Mouse (Mus musculus) kidney, embryonic 15.5 days (tissue): ENCODE measurements at regions not wholly inside any gene's neighbourhood (a gene's known extent, or its start where the extent isn't known, plus 50 kb on each side); places are given as distances from the start of the nearest gene placed in this dataset.

Experiments used
- ATAC-seq: fragments of 200-750 bp; cut with Nextera tagmentation; replicated peaks from 2 replicates; pipeline ENCODE4 v1.8.0; 2017; ENCODE audit warnings: moderate TSS enrichment; ENCODE audit not compliant: low FRiP score
- H3K27ac ChIP-seq: fragments of 300-500 bp; sonication (generic); 2 replicates; pipeline ENCODE4 v1.5.1; 2015; ENCODE audit warnings: mild to moderate bottlenecking, inconsistent platforms
- H3K27me3 ChIP-seq: fragments of 300-500 bp; sonication (generic); 2 replicates; pipeline ENCODE4 v1.6.1; 2015; ENCODE audit warnings: inconsistent platforms
- H3K36me3 ChIP-seq: fragments of 300-500 bp; sonication (generic); 2 replicates; pipeline ENCODE4 v1.6.1; 2015; ENCODE audit warnings: inconsistent platforms
- H3K4me1 ChIP-seq: fragments of 300-500 bp; sonication (generic); 2 replicates; pipeline ENCODE4 v1.6.1; 2015; ENCODE audit warnings: inconsistent platforms
- H3K4me2 ChIP-seq: fragments of 300-500 bp; sonication (generic); 2 replicates; pipeline ENCODE4 v1.6.1; 2015; ENCODE audit warnings: moderate library complexity, mild to moderate bottlenecking, inconsistent platforms
- H3K4me3 ChIP-seq: fragments of 300-500 bp; sonication (generic); replicated peaks from 2 replicates; pipeline ENCODE4 v1.5.1; 2015; ENCODE audit warnings: mild to moderate bottlenecking, inconsistent platforms
- H3K9ac ChIP-seq: fragments of 300-500 bp; sonication (generic); 2 replicates; pipeline ENCODE4 v1.6.1; 2015; ENCODE audit warnings: mild to moderate bottlenecking, inconsistent platforms
- H3K9me3 ChIP-seq: fragments of 300-500 bp; sonication (generic); replicated peaks from 2 replicates; pipeline ENCODE4 v1.6.1; 2016; ENCODE audit warnings: inconsistent platforms
- WGBS: fragments of 180-500 bp; shearing (Covaris S2); methylation state at CpG from one replicate; pipeline ENCODE4 v1.1.7; 2015; ENCODE audit warnings: mixed read lengths; 5-methylcytosine and 5-hydroxymethylcytosine counted together

GRCm38 (mm10) chr3:141279041-141279554, 66.9 kb upstream of the Pdha2 start:
- H3K9me3 ChIP-seq = no peaks in the 10 kb centered on the region
- no peak overlapping the region for H3K4me2 ChIP-seq
- no peak overlapping the region for H3K4me3 ChIP-seq
- H3K27ac ChIP-seq = no peak overlapping the region
- no peaks in the 10 kb centered on the region for H3K4me1 ChIP-seq
- H3K9ac ChIP-seq = no peak overlapping the region
- ATAC-seq = no peak
- H3K27me3 ChIP-seq = no peaks in the 10 kb centered on the region
- no peaks in the 10 kb centered on the region for H3K36me3 ChIP-seq
- WGBS = 85% methylated on average over 7 of the region's 7 CpGs

- ATAC-seq = no peak
- no peaks in the 10 kb centered on the region for H3K36me3 ChIP-seq
- no peaks in the 10 kb centered on the region for H3K27me3 ChIP-seq
- no peak overlapping the region for H3K4me2 ChIP-seq
- H3K9ac ChIP-seq = no peak overlapping the region
- H3K4me3 ChIP-seq = no peak overlapping the region
- H3K4me1 ChIP-seq = no peaks in the 10 kb centered on the region
- no peak overlapping the region for H3K27ac ChIP-seq
- H3K9me3 ChIP-seq = no peaks in the 10 kb centered on the region
- 68% methylated on average over 2 of the region's 2 CpGs for WGBS
These were observed 81.6 kb upstream of the Pdha2 start for GRCm38 (mm10) chr3:141293802-141294201.

GRCm38 (mm10) chr3:141296897-141297296, 84.7 kb upstream of the Pdha2 start:
- no peak overlapping the region for H3K27ac ChIP-seq

GRCm38 (mm10) chr3:141299749-141300148, 87.6 kb upstream of the Pdha2 start:
- peak; percentile 75; the same call in 1 of the 2 replicates for ATAC-seq
- no peak overlapping the region for H3K9ac ChIP-seq
- no peak overlapping the region for H3K4me3 ChIP-seq
- no peaks in the 10 kb centered on the region for H3K27me3 ChIP-seq
- 70% methylated on average over 1 of the region's 1 CpGs for WGBS
- no peak overlapping the region for H3K4me2 ChIP-seq
- H3K9me3 ChIP-seq = no peaks in the 10 kb centered on the region
- H3K36me3 ChIP-seq = no peaks in the 10 kb centered on the region
- H3K4me1 ChIP-seq = no peaks in the 10 kb centered on the region
- no peak overlapping the region for H3K27ac ChIP-seq

More at GRCm38 (mm10) chr3:141296897-141297296, 84.7 kb upstream of the Pdha2 start:
- Histone ChIP-seq H3K36me3 (no peaks in the 10 kb centered on the region), H3K4me1 (no peaks in the 10 kb centered on the region), H3K4me2 (no peak overlapping the region), H3K4me3 (no peak overlapping the region), H3K9me3 (no peaks in the 10 kb centered on the region), H3K27me3 (no peaks in the 10 kb centered on the region), H3K9ac (no peak overlapping the region)
- no peak for ATAC-seq

- no peak overlapping the region for H3K27ac ChIP-seq
- no peak overlapping the region for H3K4me3 ChIP-seq
- ATAC-seq = peak; percentile 89
- H3K27me3 ChIP-seq = no peaks in the 10 kb centered on the region
- H3K4me1 ChIP-seq = no peaks in the 10 kb centered on the region
- H3K9ac ChIP-seq = no peak overlapping the region
- H3K9me3 ChIP-seq = no peaks in the 10 kb centered on the region
- H3K36me3 ChIP-seq = no peaks in the 10 kb centered on the region
- H3K4me2 ChIP-seq = no peak overlapping the region
These were observed 121.5 kb upstream of the Pdha2 start for GRCm38 (mm10) chr3:141333517-141334113.

- no peaks in the 10 kb centered on the region for H3K4me1 ChIP-seq
- H3K27ac ChIP-seq = no peak overlapping the region
- H3K36me3 ChIP-seq = no peaks in the 10 kb centered on the region
- no peak overlapping the region for H3K9ac ChIP-seq
- no peak overlapping the region for H3K4me3 ChIP-seq
- no peak overlapping the region for H3K4me2 ChIP-seq
- 43% methylated on average over 9 of the region's 9 CpGs for WGBS
- H3K9me3 ChIP-seq = no peaks in the 10 kb centered on the region
- no peaks in the 10 kb centered on the region for H3K27me3 ChIP-seq
- ATAC-seq = no peak
These were observed 126.2 kb upstream of the Pdha2 start for GRCm38 (mm10) chr3:141338224-141338982.

GRCm38 (mm10) chr3:141353961-141354360, 111.1 kb upstream of the Unc5c start:
- no peak for ATAC-seq
- Histone ChIP-seq H3K9me3 (no peaks in the 10 kb centered on the region), H3K27me3 (no peaks in the 10 kb centered on the region), H3K4me1 (no peaks in the 10 kb centered on the region), H3K4me3 (no peak overlapping the region), H3K27ac (no peak overlapping the region), H3K4me2 (no peak overlapping the region), H3K36me3 (no peaks in the 10 kb centered on the region), H3K9ac (no peak overlapping the region)
- WGBS = 100% methylated on average over 1 of the region's 1 CpGs

- no peaks in the 10 kb centered on the region for H3K27me3 ChIP-seq
- no peak overlapping the region for H3K9ac ChIP-seq
- H3K36me3 ChIP-seq = no peaks in the 10 kb centered on the region
- ATAC-seq = no peak
- H3K27ac ChIP-seq = no peak overlapping the region
- H3K4me1 ChIP-seq = no peaks in the 10 kb centered on the region
- 76% methylated on average over 1 of the region's 1 CpGs for WGBS
- no peaks in the 10 kb centered on the region for H3K9me3 ChIP-seq
- no peak overlapping the region for H3K4me3 ChIP-seq
- no peak overlapping the region for H3K4me2 ChIP-seq
These were observed 72.0 kb upstream of the Unc5c start for GRCm38 (mm10) chr3:141393005-141393404.

- Histone ChIP-seq H3K4me3 (no peak overlapping the region), H3K4me1 (no peaks in the 10 kb centered on the region)
- 74% methylated on average over 2 of the region's 2 CpGs for WGBS
These were observed 66.8 kb upstream of the Unc5c start for GRCm38 (mm10) chr3:141398214-141398613.

More at GRCm38 (mm10) chr3:141398214-141398613, 66.8 kb upstream of the Unc5c start:
- ATAC-seq = no peak
- Histone ChIP-seq H3K4me2 (no peak overlapping the region), H3K9me3 (no peaks in the 10 kb centered on the region), H3K27me3 (no peaks in the 10 kb centered on the region), H3K27ac (no peak overlapping the region), H3K9ac (no peak overlapping the region), H3K36me3 (no peaks in the 10 kb centered on the region)
